Mouse (Mus musculus): ENCODE data around the gene Naa10.

Naa10 gene

DNA sequence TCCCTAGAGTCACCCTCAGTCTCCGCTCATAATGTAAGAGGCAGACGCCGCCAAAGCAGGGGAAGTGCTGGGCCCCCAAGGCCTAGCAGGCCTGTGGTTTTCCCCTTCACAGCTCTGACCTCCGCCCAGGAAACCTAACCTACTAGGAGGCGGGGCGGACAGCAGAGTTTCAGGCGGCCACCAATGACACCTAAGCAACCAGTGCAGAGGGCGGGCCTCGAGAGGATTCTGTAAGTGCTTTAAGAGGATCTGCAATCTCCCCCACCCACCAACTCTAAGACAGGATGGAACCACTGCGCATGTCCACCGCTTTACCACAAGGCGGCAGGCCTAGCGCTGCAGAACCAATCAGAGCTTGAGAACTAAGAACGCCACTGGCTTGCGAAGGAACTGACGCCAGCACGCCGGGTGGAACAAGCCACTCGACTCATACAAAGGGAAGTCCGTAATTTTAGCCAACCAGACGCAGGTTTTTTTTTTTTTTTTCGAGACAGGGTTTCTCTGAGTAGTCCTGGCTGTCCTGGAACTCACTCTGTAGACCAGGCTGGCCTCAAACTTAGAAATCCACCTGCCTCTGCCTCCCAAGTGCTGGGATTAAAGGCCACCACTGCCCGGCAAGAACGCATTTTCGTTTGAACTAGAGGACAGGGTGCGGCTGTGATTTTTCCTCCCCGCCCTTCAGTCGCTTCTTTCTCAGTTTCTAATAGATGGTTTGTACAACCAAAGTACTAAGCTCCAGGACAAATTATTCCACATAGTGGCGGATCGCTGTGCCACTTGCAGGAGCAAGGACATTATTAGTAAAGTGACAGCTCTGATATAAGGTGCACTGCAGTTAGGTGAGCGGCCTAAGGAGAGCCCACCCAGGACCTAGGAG, 6.7 kb downstream of the Naa10 start:
- DNase-seq (ENCODE audit: low spot score in 2 of 2), result peak; percentile 52 to 67

DNA sequence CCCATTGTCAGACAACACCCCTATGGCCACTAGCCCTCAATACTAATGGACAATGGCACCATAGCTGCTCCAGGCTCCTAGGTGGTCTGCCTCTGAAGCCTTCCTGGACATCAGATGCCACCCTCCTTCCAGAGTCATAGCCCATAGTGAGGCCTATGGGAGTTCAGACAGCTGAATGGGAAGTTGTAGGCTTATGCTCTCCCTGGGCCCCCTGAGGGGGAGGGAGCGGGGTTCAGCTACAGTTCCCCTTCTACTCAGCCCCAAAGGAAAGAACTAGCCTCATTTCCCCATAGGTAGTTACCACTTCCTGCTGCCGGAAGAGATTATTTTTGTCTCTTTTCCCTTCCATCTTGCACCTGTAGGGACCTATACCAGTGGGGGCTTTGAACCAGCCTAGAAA, 10.2 kb downstream of the Naa10 start:
- DNase-seq (ENCODE audit: low spot score in 2 of 2), result no peak

DNA sequence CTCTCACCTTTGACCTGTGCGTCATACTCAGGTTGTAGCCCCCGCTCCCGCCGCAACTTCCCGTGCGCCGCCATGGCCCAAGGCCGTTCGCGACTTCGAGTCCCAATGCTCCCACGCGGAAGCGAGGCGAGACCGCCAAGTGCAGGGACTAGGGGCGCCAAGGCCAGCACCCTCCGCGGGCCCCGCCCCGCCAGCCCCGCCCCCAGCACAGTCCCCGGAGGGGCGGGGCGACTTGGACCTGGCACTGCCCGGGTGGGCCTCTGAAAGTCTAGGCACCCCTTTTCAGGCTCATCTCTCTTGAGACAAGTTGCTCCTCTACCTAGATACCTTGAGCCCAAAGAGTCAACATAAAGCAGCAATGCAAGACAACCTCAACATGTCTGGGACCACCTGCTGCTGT, 10.6 kb downstream of the Naa10 start:
- no peak for DNase-seq (ENCODE audit: low spot score in 2 of 2)

DNA sequence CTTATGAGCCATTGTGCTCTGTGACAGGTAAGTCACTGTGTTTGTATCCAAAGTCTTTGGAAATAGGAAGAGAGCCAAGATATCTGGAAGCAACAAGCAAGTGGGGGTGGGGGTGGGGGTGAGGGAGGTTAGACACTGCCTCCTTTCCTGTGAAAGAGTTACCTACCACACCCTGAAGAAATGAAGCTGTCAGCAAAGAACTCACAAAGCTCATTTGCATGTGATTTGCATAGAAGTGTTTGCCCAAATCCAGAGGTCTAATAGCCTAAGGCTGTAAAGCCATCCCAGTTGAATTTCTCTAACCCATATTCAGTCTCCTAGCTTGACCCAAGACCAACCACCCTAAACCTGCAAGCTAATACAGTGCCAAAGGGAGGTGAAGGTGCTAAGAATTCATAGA, 11.3 kb downstream of the Naa10 start:
- DNase-seq (ENCODE audit: low spot score in 2 of 2), result no peak

DNA sequence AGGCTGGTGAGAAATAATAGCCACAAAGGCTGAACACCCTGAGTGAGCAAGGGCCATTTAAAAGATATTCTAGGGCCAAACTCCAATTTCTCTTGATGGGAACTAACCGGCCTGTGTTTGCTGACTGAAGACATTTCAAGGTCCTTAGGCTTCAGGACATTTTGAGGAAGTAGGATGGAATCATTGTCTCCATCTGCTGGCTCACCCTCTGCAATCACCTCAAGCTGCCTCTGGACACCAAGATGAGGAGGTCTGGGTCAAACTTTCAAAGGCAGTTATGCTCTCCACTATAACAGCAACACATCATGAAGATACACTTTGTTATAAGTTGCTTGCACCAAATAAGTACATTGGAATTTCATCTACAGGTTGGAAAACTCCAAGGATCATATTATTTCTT, 11.7 kb downstream of the Naa10 start:
- DNase-seq (ENCODE audit: low spot score in 2 of 2), result no peak

DNA sequence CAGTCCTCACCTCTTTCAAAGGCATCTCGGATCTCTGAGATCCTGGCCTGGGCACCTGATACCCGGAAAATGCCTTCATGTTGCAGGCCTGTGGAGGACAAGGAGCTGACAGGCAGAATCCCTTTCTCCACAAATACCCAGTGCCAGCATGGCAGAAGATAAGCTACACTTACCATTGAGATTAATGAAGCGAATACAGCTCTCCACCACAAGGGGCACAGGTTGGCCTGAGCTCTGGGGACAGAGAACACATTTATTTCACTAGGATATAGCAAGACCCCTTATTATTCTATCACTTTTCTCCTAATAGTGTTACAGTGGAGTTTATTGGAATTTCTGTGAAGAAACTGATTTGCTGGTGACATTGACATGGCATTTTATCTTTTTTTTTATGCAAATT, 23.8 kb downstream of the Naa10 start:
- DNase-seq (ENCODE audit: low spot score in 2 of 2), result no peak

DNA sequence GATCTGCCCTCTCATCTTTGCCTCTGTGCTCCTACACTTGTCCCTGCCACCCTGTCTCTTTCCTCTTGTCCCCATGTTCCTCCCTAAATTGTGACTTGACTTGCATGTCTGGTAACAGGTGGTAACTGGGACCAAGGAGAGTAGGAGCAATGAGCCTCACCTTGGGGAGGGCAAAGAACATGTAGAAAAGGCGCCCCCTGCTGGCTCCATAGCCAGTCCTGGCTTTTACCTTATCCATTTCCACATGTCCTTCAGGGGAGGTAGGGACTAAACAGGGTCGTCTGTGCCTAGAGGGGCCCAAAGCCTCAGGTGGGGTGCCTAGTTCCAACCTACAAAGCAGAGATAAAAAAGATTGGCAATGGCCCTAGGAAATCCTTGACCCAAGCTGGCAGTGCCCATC, 26.0 kb downstream of the Naa10 start, which contains the start of gene L1cam:
Gene L1cam (minus strand): TSS at position 387 of the 400 bp plus-strand sequence.
- peak; percentile 31 to 38 for DNase-seq (ENCODE audit: low spot score in 2 of 2)

DNA sequence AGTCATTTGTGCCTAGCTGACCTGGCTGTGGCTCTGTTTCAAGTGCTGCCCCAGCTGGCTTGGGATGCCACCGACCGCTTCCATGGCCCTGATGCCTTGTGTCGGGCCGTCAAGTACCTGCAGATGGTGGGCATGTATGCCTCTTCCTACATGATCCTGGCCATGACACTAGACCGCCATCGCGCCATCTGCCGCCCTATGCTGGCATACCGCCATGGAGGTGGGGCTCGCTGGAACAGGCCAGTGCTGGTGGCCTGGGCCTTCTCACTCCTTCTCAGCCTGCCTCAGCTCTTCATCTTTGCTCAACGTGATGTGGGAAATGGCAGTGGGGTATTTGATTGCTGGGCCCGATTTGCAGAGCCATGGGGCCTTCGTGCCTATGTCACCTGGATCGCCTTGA, 28.9 kb downstream of the Naa10 start:
- no peak for DNase-seq (ENCODE audit: low spot score in 2 of 2)

DNA sequence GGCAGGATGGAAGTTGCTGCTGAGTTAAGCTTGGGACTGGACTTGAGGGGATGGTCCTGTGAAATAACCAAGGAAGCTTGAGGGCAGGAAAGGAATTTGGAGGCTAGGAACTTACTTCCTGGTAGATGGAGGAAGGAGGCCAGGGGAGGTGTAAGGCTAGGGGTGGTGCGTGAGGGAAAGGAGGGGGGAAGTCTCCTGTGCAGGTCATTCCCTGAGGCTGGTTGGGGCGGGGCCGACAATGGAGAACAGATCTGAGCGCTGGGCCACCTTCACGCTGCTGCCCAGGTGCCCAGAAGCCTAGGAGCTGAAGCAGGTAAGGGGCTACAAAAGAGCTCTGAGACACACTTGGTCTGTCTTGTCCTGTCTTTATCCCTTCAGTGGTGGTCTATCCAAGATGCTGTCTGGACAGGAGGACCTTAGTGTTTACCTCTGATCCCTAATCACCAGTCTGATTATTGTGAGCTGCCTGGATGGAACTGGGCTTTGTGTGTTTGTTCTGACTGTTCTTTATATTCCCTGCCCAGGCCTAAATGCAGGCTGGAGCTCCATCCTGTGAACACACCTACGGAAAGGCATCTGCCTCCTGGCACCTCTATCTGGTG, 30.1 kb downstream of the Naa10 start, which contains the start of gene Avpr2:
Gene Avpr2 (plus strand): TSS at position 552 of the 602 bp plus-strand sequence.
- DNase-seq (ENCODE audit: low spot score in 2 of 2), result no peak

DNA sequence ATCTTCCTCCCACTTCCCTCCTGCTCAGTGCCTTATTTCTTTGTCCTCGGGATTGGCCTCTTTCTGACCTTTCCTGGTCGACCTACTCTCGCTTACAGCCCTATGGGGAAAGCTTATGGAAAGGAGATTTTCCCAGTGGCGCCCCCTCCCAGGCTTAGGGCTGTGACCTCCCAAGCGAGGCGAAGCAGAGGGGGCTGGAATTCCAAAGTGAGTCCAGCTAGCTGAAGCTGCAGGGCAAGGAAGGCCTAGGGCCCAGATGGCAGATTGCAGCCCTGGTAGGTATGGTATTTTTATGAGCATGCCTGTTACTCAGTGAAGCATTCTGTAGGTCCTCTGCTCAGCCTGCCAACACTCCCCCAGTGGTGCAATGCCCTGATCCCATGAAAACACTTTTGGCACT, 40.3 kb downstream of the Naa10 start:
- no peak for DNase-seq (ENCODE audit: low spot score in 2 of 2)

DNA sequence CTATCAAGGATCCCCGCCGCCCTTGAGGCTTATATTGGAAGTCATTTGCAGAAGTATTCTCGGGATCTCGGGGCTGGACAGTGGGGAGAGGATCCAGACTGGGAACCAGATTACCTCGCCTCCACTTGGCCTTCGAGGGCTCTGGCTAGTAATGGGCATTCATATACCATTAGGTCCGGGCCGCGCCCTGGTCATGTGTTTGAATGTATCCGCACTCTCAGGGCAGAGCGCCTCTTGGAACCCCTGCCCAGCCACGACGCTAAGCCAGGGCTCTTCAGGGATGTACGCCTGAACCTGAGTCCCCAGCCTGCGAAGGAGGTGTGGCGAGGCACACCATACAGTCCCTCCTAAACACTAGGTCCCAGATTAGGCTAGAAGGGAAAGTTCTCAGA, 40.7 kb downstream of the Naa10 start:
- DNase-seq (ENCODE audit: low spot score in 2 of 2), result no peak

DNA sequence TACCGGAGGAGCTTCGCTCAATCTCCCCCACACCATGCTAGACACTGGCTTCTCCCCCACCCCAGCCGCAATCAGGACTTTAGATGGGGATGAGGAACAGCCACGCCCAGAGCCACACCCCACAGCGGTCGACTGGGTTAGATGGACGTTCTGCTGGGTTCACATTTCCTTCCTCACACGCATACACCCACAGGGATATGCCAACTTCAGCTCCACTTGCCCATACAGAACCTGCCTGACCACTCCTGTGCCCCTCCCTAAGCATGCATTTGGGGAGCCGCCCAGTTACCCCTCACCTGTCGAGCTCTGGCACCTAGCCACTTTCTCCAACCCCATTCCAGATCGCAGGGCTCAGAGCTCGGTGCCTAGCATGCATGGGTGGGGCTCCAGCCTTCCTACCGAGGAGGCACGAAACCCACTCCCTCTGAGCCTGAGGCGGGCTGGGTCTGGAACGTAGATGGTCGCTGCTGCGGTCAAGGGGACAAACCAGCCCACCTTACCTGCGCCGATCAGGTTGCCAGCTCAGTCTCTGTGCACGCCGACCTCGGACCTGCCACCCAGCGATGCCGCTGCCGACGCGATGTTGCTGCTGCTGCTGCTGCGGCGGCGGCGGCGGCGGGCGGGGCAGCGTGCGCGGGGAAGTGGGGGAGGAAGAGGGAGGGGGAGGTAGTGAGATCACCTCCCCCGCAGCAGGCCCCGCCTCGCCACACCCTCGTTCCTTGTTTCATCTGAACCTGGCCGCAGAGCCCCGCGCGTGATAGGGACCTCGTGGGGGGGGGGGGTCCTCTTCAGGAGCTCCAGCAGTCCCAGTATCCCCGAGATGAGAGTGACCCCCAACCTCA, 41.3 kb downstream of the Naa10 start:
- no peak for DNase-seq (ENCODE audit: low spot score in 2 of 2)

DNA sequence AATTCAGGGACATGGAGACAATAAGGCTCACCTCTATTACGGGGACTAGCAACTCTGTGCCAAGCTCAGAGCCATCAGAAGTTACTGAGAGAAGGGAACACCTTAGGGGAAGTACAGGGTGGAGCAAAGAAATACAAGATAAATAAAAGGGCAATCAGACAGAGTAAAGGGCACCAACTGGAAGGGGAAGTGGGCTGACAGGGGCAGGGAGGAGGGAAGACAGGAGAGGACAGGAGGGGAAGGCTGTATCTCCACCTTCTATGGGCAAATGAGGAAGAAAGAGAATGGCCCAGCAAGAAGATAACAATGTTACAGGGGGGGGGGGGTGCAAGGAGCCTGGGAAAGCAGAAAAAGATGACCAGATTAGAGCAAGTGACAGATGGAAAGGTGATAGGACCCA, 44.7 kb downstream of the Naa10 start:
- no peak for DNase-seq (ENCODE audit: low spot score in 2 of 2)

DNA sequence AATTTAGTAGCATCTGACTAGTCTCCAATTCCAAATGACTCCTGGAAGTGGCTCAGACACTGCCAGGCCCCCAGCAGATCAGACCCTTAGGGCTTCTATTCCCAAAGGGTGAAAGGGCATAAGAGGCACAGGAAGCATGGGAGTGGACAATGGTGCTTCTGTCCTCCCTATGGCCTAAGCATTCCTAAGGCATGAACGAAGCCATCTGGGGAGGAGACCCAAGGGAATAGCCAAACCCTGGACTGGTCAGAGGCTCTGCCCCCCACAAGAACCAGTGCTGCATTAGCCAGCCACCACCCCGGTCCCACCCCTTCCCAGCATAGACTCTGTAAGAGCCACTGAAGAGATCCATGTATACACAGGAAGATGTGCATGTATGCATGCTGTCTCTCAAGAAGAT, 45.9 kb downstream of the Naa10 start:
- DNase-seq (ENCODE audit: low spot score in 2 of 2), result no peak

DNA sequence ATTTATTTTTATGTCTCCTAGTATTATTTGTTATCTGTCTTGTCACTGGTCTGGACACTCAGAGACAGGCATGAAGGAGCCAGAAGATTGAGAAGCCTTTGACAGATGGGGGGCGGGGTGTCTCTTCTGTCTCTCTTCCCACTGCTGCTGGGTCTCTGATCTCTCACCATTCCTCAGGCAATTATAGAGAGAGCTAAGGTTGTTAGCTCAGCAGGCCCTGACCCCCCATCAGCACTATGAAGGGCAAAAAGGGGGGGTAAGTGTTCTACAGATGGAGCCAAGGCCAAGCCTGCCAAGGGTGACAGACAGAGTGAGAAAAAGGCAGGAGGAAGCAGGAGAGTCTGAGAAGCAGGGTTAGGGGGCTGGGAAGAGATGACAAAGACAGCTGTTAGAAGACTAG, 49.8 kb downstream of the Naa10 start:
- no peak for DNase-seq (ENCODE audit: low spot score in 2 of 2)

DNA sequence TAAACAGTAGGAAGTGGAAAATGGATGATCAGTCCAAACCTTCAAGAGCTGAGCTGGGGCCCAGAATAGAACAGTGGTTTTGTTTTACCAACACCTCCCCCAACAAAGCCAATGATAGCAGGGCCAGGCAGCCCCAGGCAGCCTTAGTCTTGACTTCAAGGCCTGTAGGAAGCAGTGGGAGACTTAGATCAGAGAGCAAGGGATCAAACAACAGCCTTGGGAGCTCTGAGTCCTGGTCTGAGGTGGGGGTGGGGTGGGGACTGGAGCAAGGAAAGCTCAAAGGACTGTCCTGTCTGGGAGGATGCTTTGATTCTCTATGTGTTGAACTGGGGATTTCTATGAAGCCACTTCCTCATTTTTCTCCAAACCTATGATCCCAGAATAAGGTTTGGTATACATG, 50.3 kb downstream of the Naa10 start:
- DNase-seq (ENCODE audit: low spot score in 2 of 2), result no peak

DNA sequence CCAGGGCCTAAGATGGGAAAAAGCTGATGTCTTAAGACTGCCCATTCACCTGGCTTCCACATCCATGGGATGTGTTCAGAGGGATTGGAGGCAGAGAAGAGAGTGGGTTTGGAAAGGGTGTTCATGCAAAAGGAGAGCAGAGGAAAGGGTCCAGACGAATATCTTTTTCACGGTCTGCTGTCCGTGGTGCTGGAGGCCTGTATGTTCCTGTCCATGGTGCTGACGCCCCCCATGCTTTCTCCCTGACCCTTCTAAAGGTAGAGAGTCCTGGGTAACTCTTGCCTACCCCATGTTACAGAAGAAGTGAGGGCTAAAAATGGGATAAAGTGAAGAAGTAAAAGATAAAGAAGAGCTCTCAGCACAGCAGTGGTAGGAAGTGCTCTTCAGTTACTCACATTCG, 52.4 kb downstream of the Naa10 start:
- no peak for DNase-seq (ENCODE audit: low spot score in 2 of 2)

DNA sequence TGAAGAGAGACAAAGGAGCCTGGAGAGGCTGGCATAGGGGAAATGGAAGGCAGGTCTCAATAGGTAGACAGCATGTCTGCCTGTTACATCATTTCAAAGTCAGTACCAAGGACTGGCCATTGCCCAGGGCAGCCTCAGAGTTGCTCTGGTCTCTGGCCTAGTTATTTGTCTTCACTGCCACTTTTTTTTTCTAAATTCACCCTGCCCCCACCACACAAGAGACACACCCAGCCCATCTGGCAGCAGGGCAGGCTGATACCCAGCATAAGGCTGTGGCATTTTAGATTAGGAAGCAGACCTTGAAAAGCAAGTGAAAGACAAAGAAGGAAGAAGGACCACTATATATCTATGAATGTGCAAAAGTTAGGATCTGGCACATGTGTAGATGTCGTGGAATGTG, 53.9 kb downstream of the Naa10 start:
- DNase-seq (ENCODE audit: low spot score in 2 of 2), result no peak

DNA sequence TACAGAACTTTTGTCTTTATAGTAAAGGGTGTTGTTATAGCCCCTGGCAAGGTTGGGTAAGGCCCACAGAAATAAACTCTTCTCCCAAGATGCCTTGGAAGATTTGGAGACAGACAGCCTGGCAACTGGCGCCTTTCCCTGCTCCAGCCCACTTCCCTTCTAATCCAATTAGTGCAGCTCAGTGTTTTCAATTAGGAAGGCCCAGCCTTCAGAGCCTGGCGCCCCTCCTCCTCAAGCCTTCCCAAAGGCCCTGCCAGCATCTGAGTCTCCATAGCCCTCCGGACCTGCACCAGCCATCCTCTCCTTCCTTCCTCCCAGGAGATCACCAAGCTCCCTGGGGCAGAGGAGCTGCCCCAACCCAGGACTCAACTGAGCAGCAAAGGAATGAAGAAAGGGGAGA, 54.5 kb downstream of the Naa10 start:
- DNase-seq (ENCODE audit: low spot score in 2 of 2), result no peak

All from frontal cortex, postnatal 25 days (tissue).